Mouse (Mus musculus) hindbrain, embryonic 11.5 days (tissue): Measurements from ENCODE around the gene Scarf1. TPM values are rescaled to one million over a fixed set of nuclear protein-coding genes. Genes with fewer than 3 reads are reported as not detected.
A peak's percentile ranks its signal among the peaks of the same experiment; 100 is the strongest.

ENCODE experiments used
- ATAC-seq: fragments of 200-750 bp; cut with Nextera tagmentation; 2 replicates; pipeline ENCODE4 v1.8.0; 2017; ENCODE audit warnings: mild to moderate bottlenecking, moderate TSS enrichment, moderate library complexity; ENCODE audit not compliant: low FRiP score
- DNase-seq: peaks from one replicate; pipeline ENCODE4 v3.0.0-alpha.2; 2015; ENCODE audit warnings: low spot score
- H3K27ac ChIP-seq: fragments of 300-500 bp; sonication (generic); 2 replicates; pipeline ENCODE4 v1.5.1; 2014; ENCODE audit warnings: mild to moderate bottlenecking, low read depth, low read length
- H3K27me3 ChIP-seq: fragments of 300-500 bp; sonication (generic); 2 replicates; pipeline ENCODE4 v1.6.1; 2014; ENCODE audit warnings: mild to moderate bottlenecking, low read length, moderate library complexity, mixed read lengths; ENCODE audit not compliant: control insufficient read depth, insufficient read depth
- H3K36me3 ChIP-seq: fragments of 300-500 bp; sonication (generic); 2 replicates; pipeline ENCODE4 v1.6.1; 2014; ENCODE audit warnings: mild to moderate bottlenecking, low read length, moderate library complexity, mixed read lengths; ENCODE audit not compliant: control insufficient read depth, insufficient read depth
- H3K4me1 ChIP-seq: fragments of 300-500 bp; sonication (generic); replicated peaks from 2 replicates; pipeline ENCODE4 v1.6.1; 2014; ENCODE audit warnings: low read length, mixed read lengths; ENCODE audit not compliant: control insufficient read depth, insufficient read depth
- H3K4me2 ChIP-seq: fragments of 300-500 bp; sonication (generic); replicated peaks from 2 replicates; pipeline ENCODE4 v1.6.1; 2014; ENCODE audit warnings: mild to moderate bottlenecking, low read depth, low read length
- H3K4me3 ChIP-seq: fragments of 300-500 bp; sonication (generic); 2 replicates; pipeline ENCODE4 v1.5.1; 2014; ENCODE audit warnings: low read depth, low read length
- H3K9ac ChIP-seq: fragments of 300-500 bp; sonication (generic); 2 replicates; pipeline ENCODE4 v1.6.1; 2014; ENCODE audit warnings: low read depth, low read length
- H3K9me3 ChIP-seq: fragments of 300-500 bp; sonication (generic); 2 replicates; pipeline ENCODE4 v1.6.1; 2016; ENCODE audit warnings: low read length; ENCODE audit not compliant: control insufficient read depth
- WGBS: fragments of 180-500 bp; shearing (Covaris S2); extraction: QIAGEN DNeasy Blood & Tissue Kit; methylation state at CpG from one replicate; pipeline ENCODE4 v1.1.7; 2014; 5-methylcytosine and 5-hydroxymethylcytosine counted together
- polyA plus RNA-seq: library from polyadenylated mRNA; unstranded; fragments of >200 nt; fragmentation: Nextera tagmentation; extraction: Ambion mirVana; gene quantifications from 2 replicates; pipeline ENCODE4 v1.2.1, GENCODE M21; 2014

Scarf1 gene
- polyA plus RNA-seq, 1 experiment from 2014 or later: 3.4 TPM

DNA sequence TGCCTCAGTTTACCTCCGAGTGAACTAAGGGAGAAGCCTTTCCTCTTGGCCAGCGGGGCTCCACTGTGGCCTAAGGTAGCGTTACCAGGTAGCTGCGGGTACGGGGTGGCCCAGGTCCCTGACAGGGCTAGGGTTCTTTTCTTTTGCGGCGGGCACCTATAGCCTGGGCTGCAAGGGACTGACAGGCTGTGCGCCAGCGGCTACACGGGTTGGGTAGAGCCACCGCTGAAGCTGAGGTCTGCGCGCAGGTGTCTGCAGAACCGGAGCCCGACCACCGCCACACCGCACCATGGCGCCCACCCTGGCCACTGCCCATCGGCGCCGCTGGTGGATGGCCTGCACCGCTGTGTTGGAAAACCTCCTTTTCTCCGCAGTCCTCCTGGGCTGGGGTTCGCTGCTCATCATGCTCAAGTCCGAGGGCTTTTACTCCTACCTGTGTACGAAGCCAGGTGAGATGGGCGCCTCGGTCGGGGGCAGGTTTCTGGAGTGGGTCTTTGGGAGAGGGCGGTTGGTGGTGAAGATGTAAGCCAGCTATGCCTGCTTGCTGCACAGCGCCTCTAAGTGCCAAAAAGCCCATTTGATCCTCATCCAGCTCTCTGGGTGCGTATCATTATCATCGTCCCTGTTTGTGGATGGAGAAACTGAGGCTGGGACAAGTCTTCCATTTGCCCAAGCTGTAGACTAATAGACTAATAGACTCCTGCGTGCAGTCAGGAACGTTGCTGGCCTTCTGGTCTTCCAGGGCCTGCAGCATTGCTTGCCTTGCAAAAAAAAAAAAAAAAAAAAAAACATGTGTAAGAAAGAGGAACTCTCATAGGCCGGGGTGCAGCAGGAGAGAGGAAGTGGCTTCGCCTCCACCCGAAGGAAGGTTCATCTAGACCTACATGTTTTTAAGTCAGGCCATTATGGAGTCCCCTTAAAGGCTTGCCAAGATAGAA, 19.3 kb downstream of the Scarf1 start:
- Histone ChIP-seq H3K36me3 (no peaks in the 10 kb centered on the region), H3K27me3 (no peaks in the 10 kb centered on the region), H3K4me3 (peak overlapping the region; percentile 78), H3K27ac (peak overlapping the region; percentile 93; the same call in 1 of the 2 replicates), H3K4me1 (peaks cover 7% of the 10 kb centered on the region; the same call in 1 of the 2 replicates), H3K4me2 (peak overlapping the region; percentile 98), H3K9me3 (no peaks in the 10 kb centered on the region), H3K9ac (peak overlapping the region; percentile 97)
- WGBS: 17% methylated on average over 35 of the region's 38 CpGs
- ATAC-seq (peak; percentile 18; the same call in 1 of the 2 replicates), DNase-seq (peak; percentile 53)

- H3K27me3 ChIP-seq: no peaks in the 10 kb centered on the region
- WGBS: 84% methylated on average over 6 of the region's 6 CpGs
- H3K27ac ChIP-seq: no peak overlapping the region
- DNase-seq: no peak
- H3K9me3 ChIP-seq: no peaks in the 10 kb centered on the region
- no peak overlapping the region for H3K4me3 ChIP-seq
- H3K4me2 ChIP-seq: no peak overlapping the region
- H3K36me3 ChIP-seq: no peaks in the 10 kb centered on the region
- H3K4me1 ChIP-seq: peaks cover 7% of the 10 kb centered on the region
- H3K9ac ChIP-seq: no peak overlapping the region
- ATAC-seq: no peak
Measured at GRCm38 (mm10) chr11:75533314-75534015, 20.1 kb downstream of the Scarf1 start.

- no peak overlapping the region for H3K4me3 ChIP-seq
- DNase-seq (no peak), ATAC-seq (no peak)
- no peaks in the 10 kb centered on the region for H3K36me3 ChIP-seq
- no peak overlapping the region for H3K27ac ChIP-seq
- H3K9me3 ChIP-seq: no peaks in the 10 kb centered on the region
- no peak overlapping the region for H3K4me2 ChIP-seq
- H3K27me3 ChIP-seq: no peaks in the 10 kb centered on the region
- no peak overlapping the region for H3K9ac ChIP-seq
- 63% methylated on average over 4 of the region's 4 CpGs for WGBS
- H3K4me1 ChIP-seq: peaks cover 7% of the 10 kb centered on the region
Measured at GRCm38 (mm10) chr11:75534286-75535033, 21.1 kb downstream of the Scarf1 start.

DNA sequence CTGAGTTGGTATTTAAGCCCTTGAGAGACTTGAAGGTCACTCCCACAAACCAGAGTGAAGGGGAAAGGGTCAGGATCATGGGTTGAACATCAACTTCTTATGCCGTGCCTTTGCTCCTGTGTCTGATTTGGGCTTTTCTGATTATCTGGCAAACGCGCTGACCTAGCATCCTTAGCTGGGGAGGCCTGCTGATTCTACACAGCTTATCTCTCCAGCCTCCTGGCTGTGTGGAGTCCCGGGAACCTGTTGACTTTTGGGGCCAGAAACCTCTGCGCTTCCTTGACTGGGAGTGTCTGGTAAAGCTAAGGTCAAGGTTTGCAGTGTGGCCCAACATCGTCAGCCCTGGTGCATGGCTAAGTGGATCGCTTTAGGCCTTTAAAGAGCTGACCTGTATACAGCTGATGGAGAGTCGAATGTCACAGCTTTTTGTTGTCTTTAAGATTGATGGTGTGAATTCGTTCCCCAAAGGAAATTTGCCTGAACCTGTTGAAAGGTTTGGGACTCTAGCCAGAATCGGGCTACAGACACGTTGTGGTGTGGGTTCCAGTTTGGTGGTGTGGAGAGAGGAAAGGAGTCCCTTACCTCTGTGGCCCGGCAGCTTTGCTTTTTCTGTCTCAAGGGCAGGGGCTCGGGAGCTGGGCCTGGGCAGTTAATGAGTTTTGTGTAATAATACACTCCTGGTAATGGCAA, 21.9 kb downstream of the Scarf1 start:
- Histone ChIP-seq H3K9me3 (no peaks in the 10 kb centered on the region), H3K4me3 (no peak overlapping the region), H3K36me3 (no peaks in the 10 kb centered on the region), H3K4me1 (peaks cover 7% of the 10 kb centered on the region), H3K4me2 (no peak overlapping the region), H3K9ac (no peak overlapping the region), H3K27ac (no peak overlapping the region), H3K27me3 (no peaks in the 10 kb centered on the region)
- no peak for ATAC-seq
- 44% methylated on average over 13 of the region's 13 CpGs for WGBS
- no peak for DNase-seq

DNA sequence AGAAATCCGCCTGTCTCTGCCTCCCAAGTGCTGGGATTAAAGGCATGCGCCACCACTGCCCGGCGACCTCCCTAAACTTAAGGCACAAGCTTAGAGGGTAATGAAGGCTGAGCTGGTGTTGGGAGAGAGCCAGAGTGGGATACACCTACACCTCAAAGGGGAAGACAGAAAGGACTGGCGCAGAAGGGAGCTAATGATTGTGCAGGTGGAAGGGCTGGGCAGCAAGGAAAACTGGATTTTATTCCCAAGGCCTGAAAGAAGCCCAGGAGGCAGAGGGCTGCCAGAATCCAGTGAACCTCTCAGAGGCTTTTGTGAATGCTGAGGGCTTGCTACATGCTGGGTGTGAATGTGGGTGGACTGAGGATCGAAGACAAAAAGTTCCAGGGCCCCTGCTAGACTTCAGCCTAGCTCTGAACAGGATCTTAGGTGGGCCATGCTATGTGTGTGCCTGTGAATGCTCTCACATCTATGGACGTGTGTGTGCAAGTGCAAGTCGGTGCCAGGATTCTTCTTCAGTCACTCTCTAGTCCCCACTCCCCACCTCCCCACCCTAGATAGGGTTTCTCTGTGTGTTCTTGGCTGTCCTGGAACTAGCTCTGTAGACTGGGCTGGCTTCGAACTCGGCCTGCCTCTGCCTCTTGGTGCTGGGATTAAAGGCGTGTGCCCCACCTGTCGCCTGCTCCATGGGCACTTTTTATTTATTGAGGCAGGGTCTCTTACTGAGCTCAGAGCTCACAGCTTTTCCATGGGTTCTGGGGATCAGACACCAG, 23.1 kb downstream of the Scarf1 start:
- no peak overlapping the region for H3K27ac ChIP-seq
- H3K4me2 ChIP-seq: no peak overlapping the region
- peaks cover 7% of the 10 kb centered on the region for H3K4me1 ChIP-seq
- DNase-seq (no peak), ATAC-seq (no peak)
- H3K9ac ChIP-seq: no peak overlapping the region
- H3K27me3 ChIP-seq: no peaks in the 10 kb centered on the region
- 93% methylated on average over 12 of the region's 12 CpGs for WGBS
- H3K4me3 ChIP-seq: no peak overlapping the region
- no peaks in the 10 kb centered on the region for H3K9me3 ChIP-seq
- H3K36me3 ChIP-seq: no peaks in the 10 kb centered on the region

DNA sequence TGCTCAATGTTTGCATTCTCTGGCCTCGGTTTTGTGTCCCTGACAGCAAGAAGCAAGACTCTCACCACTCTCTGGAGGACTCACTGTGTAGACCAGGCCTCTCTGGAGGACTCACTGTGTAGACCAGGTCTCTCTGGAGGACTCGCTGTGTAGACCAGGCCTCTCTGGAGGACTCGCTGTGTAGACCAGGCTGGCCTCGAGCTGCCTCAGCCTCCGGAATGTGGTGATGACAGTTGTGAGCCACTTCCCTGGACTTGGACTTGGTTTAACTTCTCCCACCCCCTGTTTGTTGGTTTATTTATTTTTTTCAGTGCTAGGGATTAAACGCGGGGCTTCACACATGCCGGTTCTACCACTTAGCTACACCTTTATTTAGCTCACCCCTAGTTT, 23.7 kb downstream of the Scarf1 start:
- Histone ChIP-seq H3K27ac (no peak overlapping the region), H3K36me3 (no peaks in the 10 kb centered on the region), H3K9ac (no peak overlapping the region), H3K4me1 (peaks cover 7% of the 10 kb centered on the region), H3K4me3 (no peak overlapping the region), H3K9me3 (no peaks in the 10 kb centered on the region), H3K27me3 (no peaks in the 10 kb centered on the region), H3K4me2 (no peak overlapping the region)
- WGBS: 83% methylated on average over 8 of the region's 8 CpGs
- DNase-seq: no peak
- no peak for ATAC-seq

- no peak overlapping the region for H3K4me3 ChIP-seq
- 0 out of 2 replicates have a peak overlapping the region, but pooled peaks have one; percentile 5 for H3K27ac ChIP-seq
- no peaks in the 10 kb centered on the region for H3K27me3 ChIP-seq
- no peak for ATAC-seq
- H3K36me3 ChIP-seq: no peaks in the 10 kb centered on the region
- H3K9me3 ChIP-seq: no peaks in the 10 kb centered on the region
- H3K9ac ChIP-seq: no peak overlapping the region
- H3K4me1 ChIP-seq: peaks cover 3% of the 10 kb centered on the region
- WGBS: 45% methylated on average over 11 of the region's 11 CpGs
- DNase-seq: no peak
- H3K4me2 ChIP-seq: no peak overlapping the region
Measured at GRCm38 (mm10) chr11:75537491-75538183, 24.3 kb downstream of the Scarf1 start.
